Mouse (Mus musculus): Measurements from ENCODE around the gene Col4a2.

Gene Col4a2

DNA sequence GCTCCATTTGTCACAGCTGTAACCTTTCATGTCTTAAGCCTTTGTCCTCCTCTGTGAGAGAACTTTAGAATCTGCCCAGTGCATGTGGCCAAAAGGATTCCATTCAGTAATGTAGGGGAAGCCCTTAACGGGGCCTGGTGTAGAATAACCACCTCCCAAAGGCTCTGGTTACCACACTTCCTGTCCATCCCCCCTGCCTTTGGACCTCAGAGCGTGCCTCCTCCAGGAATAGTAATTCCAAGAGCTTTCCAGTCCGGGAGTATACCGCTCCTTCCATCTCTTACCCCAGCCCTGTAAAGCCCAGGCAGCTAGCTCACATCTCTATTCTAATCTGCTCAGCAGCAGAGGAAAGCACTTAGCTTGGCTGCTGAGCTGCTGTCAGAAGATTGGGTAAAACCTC, 14.7 kb downstream of the Col4a2 start:
- DNase-seq, result no peak

DNA sequence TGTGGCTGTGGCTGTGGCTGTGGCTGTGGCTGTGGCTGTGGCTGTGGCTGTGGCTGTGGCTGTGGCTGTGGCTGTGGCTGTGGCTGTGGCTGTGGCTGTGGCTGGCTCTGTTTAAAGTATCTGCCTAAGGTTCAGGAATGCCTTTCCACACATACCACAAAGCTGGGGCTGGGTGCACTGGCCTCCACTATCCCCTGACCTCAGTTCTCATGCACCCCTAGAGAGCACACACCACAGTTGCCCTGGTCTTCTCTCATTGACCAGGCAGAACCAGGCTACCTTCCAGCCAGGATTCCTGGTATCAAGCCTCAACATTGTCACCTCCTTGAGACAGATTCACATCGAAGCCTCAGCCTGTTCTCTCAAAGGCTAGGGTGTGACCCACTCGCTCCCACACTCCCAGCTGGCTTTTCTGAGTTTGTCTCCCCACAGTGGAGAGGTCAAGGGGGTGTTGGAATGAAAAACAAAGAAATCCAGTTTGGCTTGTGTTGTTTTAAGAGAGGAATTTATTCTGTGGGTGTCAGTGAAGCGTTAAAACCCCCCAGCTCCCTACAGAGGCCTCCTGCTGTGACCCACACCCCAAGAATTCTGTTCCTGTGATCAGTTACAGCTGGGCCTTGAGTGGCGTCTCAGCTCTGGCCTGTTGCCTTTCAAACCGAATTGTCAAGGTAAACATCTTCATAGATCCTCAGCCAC, 15.3 kb downstream of the Col4a2 start:
- DNase-seq, result peak in 1 of 2 experiments; percentile 34

DNA sequence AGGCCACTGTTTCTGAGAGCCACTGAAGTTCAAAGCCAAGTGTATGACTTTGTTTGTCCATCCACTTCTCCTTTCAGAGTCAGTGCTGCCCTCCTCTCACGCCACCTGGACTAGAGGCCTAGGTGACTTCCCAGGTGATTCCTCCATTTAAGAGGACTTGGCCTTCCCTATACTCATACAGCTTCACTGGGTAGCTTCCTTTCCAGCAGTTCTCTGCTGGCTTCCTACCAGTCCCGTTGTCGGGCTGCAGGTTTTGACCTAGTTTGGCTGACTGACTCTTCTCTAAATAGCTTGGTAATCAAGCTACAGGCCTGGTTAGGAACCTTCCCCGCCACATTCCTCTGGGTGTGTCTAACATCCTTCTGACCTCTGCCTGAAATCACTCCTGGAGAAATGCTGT, 19.0 kb downstream of the Col4a2 start:
- DNase-seq, result peak; percentile 49 to 57

DNA sequence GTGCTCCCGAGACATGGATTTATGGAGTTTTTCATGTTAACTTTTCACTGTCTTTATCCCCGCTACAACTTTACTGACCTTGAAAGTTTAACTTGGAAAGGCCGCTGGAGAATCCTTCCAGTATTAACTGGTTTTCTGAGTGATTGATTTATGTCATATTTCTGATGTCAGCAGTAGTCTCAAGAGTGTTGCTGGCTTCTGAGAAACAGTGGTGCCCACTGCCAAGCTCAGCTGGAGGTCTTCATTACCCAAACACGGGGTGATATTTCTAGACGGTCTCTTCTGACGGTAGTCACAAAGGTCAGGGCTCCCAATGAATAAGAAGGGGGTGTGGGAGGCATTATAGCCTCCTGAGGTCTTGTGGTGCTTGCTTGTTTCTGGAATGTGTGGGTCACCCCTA, 21.1 kb downstream of the Col4a2 start:
- no peak for DNase-seq

DNA sequence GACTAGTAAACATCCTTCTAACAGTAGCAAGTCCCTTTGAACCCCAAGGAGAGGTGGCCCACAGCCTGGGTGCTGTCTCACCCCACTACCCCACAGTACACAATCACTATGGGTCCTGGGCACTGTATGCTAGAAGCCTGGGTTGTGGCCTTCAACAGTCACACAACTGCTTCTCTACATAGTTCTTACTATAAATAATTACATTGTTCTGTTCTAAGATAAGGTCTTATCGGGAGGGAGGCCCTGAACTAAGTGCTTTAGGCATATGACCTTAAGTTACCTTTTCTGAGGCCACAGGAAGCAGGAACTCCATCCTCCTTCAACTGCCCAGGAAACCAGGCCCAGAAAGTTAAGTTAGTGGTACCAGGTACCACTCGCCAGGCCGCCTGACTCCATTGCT, 21.9 kb downstream of the Col4a2 start:
- DNase-seq, result no peak

DNA sequence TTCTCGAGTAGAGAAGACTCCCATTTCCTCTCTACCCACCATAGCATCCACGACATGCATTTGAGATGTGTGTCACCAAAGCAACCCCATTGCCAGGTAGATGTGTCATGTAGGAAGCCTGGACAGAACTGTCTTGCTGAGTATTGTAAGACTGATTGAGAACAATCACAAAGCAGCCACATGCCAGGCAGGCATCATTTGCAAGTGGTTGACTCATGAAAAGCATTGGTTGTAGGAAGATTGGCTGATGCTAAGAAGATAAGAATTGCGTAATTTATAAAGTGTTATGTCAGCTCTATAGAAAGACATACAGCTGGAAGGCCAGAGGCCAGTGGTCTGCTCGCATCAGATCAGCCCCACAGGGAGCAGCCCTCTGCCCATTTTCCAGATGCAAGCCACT, 22.6 kb downstream of the Col4a2 start:
- DNase-seq, result no peak

DNA sequence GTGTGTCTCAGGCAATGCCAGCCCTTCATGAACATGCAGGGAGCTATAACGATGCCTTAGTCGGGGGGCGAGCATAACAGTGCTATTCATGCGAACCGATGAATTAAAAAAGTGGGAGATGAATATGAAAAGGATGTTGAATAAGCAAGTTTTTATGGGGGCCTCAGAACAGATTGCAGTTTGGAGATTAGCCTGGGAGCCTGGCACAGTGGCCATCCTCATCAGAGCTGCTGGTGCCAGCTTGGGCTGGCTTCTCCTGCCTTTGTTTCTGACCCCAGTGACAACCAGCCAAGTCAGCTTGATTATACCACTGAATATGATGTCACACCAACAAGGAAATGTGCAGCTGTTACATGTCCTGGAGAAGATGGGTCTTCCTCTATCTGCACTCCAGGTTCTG, 23.7 kb downstream of the Col4a2 start:
- DNase-seq, result peak in 1 of 2 experiments; percentile 33

DNA sequence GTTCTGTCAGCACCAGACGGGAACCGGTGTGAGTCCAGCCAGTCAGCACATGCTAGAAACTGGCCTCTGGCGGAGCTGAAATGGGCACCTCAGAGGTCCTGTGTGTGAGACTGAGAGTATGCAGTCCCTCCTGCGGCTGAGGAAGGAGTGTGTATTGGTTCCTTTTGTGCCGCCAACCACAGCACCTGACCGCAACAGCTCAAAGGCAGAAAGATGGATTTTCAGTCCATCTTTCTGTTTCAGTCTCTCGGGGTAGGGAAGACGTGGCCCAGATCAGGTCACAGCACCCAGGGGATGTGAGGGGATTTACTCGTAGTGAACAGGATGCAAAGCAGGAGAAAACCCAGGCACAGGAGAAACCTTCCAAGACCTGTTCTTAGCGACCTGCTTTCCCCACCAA, 25.0 kb downstream of the Col4a2 start:
- DNase-seq, result no peak

DNA sequence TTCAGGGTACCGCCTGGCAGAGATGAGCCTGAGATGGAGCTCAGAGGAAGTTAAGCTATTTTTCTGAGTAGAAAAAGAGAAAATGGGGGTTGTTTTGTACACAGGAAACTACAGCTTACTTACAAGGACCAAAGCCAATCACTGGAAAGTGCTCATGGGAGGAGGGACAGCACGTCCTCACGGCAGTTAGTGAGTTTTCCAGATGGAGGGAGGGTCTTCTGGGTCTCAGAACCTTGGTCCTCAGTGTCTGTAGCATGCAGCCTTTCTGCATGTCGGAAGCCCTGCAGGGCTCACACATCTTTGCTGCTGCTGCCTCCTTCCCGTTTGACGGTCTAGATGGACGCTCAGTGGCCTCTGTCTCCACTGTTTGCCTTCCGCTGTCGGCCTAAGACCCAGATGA, 25.9 kb downstream of the Col4a2 start:
- peak in 1 of 2 experiments; percentile 24 for DNase-seq

DNA sequence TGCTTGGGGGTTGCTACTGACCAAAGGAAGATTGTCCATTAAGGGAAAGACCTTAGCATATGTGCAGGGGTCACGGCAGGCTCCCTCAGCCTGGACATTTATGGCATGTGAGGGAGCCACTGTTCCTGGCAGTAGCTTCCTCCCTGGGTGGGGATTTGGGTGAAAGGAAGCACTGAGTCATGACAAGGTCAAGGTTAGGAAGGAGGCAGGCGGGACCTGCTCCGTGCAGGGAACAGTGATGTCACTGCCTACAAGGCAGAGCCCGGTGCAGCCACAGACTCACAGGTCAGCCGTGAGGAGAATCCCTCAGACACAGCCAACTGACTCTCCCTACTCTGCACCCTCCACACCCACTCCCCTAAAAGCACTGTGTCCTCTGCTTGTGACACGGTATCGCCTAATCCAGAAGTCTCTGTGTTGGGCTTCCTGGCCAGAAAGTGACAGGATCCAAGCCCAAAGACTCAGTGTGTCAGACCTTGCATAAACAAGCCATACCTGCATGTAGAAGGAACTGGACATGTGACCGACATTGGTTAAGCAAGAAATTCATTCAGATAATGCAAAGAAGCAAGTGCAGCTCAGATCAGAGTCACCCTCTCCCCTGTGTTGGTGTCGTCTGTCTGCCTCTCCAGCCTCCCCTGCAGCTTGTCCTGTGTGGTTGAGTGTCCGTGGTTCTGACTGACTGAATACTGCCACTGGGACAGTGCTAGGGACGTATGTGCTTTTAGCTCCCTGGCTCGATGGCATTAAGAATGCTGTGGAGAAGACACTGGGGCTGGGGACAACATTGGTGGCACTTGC, 27.9 kb downstream of the Col4a2 start:
- peak; percentile 63 to 83 for DNase-seq

DNA sequence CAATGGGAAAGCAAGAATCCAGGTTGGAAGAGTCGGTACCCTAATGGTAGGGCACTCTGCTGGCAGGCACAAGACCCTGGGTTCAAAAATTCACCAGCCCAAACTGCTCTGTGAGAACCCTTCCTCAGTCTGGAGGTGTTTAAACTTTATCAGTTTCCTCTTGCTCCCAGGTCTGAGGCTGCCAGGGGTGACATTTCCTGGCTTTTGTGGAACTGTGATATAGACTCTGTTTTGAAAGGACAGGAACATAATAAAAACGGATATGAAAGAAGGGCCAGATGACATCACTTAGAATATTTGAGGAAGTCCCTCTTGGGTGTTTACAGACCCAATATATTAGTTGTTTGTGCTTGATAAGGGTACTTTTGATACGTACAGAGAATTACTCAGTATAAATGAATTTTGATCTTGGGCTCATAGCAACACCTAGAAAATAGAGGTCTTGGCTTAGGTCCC, 28.5 kb downstream of the Col4a2 start:
- DNase-seq, result no peak

DNA sequence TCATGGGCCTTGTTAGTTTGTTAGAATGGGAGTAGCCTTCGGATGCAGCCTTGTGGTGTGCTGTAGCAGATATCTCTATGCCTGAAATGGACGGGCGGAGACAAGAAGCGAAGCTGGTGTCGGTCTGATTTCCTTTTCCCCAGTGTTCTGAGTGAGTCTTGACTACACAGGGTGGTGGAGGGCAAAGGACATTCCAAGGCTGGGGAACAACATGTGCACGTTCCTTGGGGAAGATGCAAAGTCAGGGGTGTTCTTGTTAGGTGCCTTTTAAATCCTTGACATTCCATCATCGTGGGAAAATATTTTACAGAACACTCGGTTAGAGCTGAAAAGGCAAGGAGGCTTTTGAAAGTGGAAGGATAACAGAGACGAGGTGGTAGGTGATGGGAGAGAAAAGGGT, 31.9 kb downstream of the Col4a2 start:
- peak; percentile 38 to 76 for DNase-seq

DNA sequence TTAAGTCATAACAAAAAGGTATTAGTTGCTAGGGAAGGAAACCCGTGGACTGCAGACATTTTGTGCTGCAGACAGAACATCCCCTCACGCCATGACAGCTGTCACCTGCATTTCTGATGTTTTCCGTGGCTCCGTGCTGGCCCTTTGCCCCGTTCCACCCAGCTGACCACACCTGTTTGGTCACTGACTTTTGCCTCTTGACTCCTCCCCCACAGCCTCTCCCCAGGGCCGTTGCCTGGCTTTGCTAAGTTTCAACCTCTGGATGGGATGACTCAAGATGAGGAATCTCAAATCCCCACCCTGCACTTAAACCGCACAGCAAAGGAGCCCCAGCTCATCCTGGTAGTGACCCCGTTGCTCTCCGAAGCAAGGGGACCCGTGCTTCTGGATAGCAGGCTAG, 33.6 kb downstream of the Col4a2 start:
- DNase-seq, result peak; percentile 68 to 78

DNA sequence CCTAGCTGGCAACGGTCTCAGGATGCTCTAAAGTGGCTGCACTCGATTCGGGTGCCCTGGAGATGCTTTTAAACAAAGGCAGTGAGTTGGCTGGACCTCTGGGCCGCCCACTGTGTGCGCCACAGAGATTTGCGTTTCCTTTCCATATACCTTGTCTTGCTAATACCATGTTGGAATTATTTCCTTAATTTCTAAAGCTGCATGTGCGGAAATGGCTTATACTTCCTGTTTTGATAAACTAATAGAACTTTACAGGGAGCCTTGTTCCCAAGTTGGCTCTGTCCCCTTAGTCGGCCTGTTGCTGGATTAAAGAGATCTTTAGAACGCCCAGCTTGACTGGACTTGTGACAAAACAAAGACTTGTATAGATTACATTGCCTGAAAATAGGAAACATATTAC, 35.1 kb downstream of the Col4a2 start:
- no peak for DNase-seq

DNA sequence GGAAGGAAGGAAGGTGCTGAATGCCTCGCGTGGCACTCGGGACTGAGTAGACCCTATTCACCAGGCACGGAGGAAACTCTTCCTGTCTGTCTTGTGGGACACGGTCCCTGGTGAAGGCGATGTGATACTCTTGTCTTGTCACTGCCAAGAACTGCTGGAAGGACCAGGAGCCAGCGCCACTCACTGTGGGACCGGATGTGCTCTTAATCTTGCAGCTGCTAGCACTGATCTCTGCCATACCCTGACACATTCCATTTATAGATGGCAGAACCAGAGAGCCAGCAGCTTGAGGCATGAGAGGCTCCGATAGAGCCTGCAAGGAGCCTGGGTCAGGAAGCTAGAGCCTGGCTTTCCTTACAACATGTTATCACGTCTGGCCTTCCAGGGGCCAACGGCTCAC, 36.0 kb downstream of the Col4a2 start:
- DNase-seq, result peak in 1 of 2 experiments; percentile 53

DNA sequence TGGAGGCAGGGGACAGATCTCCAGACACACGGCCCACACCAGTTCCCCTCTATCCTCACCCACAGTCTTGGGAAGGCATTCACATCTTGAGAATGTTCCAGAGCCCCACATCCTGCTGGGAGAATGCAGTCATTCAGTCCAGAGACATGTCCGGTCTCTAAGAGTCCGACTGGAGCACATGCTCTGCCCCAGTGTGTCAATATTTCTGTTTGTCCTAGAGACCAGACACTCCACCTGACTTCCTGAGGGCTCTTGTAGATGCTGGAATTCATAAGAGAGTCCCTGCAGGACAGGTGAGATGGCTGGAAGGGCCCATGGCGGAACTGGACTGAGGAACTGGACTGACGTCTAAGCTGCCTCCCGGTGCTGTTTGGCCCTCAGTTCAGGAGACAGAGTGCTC, 38.8 kb downstream of the Col4a2 start:
- no peak for DNase-seq

DNA sequence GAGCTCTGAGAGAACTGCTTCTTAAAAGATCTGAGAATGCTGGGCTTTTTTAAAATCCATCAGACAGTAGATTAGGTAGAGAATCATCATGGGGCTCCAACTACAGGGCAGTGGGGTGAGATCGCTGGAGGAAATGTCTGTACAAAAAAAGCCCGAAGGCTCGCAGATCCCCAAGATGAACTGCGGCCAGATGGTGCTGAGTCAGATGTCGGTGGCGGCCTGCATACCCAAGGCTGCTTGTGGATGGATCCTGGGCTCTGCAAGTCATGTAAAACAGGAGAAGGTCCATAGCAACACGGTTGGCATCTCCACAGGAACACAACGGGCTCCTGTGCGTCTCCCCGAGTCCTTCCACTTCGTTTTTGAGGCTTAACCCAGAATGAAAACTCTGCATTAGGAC, 39.9 kb downstream of the Col4a2 start:
- no peak for DNase-seq

DNA sequence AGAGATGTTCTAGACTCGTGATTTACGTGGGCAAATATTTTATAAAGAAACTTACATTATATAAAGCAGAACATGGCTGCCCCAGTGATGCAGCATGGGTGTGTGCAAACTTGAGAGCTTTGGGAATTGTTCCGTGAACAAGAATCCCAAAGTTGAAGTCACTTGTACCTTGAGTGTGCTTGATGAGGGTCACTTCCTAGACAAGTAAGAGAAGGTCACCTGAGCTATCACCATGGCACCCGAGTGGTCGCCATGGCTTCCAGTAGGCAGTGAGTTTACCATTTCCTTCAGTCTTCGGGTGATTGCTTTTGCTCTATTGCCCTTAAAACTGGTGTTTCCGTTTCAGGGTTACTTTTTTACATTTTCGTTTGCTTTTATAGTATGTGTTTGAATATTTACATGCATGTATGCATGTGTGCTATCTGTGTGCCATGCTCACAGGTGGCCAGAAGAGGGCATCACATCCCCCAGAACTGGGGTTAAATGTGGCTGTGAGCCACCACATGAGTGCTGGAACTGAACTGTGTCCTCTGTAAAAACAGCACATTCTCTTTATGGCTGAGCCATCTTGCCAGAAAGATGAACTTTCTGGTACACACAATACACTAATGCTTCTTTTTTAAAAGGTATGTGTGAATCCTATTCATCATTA, 42.3 kb downstream of the Col4a2 start:
- DNase-seq, result no peak

DNA sequence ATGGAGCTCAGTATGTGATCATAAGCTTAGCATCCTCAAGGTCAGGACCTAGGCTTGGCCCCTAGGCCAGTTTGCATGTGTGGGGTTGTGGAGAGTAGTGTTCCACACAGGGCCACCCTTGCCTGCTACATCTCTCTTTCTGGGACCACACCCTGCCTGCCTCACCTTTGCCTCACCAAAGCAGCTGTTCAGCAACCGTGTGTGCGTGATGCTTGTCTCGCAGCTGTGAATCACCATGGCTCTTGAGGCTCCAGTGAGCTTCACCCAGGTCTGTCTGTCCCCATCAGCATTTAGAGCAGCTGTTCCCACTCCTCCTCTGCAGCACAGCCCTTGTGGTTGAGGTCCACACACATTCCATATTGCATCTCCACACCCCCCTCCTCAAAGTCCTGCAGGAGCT, 43.3 kb downstream of the Col4a2 start:
- no peak for DNase-seq

DNA sequence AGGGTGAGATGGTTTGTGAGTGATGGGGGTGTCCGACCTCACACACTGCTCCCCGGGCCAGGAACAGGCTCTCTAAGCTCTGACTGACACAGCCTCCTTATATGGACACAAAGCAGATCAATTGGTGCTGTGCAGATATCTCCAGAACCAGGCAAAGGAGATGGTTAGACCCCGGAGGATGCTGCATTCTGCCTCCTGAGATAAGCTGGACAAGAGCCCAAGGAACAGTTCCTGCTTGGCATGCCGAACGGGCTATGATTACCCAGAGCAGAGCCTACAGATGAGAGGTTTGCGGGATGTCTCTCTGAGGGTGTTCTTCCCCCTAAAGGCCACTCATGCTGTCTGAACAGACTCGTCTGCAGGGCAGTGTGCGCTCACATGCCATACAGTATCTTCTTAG, 44.2 kb downstream of the Col4a2 start:
- DNase-seq, result no peak

DNA sequence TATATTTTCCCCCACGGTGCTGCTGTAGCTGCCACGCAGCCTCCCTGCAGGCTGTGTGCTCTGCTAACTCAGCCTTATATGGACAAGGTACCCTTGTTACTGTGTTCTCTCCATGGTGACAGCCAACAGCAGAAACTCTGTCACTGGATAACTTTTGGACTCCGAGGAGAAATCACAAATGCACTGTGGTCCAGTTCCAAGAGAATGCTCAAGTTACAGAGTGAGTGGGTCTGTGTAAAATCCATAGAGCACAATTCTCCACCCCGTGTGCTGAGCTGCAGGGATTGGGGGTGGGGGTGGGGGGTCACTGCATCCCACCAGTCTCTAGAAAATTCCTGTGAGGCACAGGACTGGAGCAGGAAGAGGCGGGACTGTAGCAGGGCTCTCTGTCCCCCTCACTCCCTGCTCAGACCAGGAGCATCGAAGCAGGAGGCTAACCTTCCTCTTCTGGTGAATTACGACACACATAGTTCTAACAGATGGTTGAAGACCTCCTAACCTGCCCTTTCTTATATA, 45.4 kb downstream of the Col4a2 start:
- no peak for DNase-seq

DNA sequence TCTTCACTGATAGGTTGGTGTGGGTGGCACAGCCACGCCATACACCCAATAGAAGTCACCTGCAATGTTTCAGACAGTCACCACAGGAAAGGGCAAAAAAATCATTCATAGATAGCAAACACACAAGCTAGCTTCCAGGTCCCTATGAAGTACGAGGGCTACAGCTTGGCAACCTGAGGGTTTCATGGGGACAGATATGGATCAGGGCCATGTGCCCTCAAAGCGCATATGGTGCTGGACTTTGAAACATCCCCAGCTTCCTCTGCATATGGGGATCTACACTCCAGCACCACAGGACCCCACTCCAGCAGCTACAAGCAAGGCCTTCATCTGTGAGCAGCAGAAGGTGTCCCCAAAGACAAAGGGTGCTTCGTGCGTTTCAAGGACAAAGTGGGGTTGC, 47.2 kb downstream of the Col4a2 start:
- no peak for DNase-seq

DNA sequence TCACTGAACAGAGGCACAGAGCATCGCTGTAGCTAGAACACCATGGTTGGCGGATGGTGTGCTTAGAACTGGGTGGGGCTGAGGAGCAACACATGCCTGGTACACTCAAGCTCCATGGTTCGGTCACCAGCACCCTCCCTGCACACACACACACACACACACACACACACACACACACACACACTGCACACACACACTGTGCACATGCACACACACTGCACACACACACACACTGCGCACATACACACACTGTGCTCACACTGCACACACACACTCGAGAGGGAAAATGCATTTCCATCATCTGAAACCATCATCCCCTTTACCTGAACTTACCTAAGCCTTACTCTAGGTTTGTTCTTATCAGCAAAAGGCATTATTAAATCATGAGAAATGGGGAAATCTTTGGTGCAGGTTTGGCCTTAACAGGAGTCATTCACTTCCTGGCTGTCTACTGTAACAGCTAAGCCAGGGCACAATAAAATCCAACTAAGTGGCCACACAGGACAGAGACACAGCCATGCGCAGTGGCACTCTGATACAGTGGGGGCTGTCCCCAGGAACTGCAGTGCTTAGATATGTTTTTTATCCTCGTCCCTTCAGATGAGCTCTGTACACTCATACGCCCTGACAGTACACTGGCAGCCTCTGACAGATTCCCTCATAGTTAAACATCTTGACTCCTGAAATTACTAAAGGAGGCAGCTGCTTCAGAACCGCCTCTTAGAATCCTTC, 49.1 kb downstream of the Col4a2 start:
- DNase-seq, result no peak

All from kidney, postnatal 25 days (tissue).